In the genomic region with DNA sequence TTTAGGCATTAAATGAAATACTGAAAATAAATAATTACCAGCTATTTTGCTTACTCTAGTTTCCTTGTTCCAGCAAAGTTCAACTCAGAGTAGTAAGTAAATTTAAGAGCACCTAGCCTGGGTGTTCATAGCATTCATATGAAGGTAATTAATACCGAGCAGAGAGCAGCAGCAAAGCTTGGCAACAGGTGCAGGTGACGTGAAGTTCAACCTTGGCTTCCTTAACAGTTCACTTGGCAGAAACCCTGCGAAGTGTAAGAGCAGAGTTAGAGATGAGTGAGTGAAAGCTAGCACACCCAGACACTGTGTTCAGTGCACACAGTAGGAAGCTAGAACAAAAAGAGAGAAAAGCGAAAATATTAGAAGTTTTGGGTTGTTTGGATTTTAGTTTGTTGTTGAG, we compare ENCODE assay signal across 30 mouse cellular contexts. TPM values are rescaled to one million over a fixed set of nuclear protein-coding genes. Genes with fewer than 3 reads are reported as not detected.
DNase-seq lines count a peak whose midpoint lies in the region; TF ChIP-seq lines count a peak whose summit lies in the region.
"Had no signal": no experiment of that assay in that cellular context is flagged by ENCODE, and none has a peak within 500 bp of the region (broad histone marks: within the 10 kb centered on the region; RNA-seq: fewer than 3 reads in every experiment).

No protein-coding gene starts in this region.

- no peaks in the 10 kb centered on the region for H3K27me3 ChIP-seq in thymus, adult 2 months (ENCODE audit: control insufficient read depth, insufficient read depth, low read length)
- H3K27me3 ChIP-seq: hindbrain, embryonic 15.5 days; limb, embryonic 13.5 days; liver, embryonic 12.5 days; megakaryocyte, embryonic 14.5 days; midbrain, embryonic 12.5 days; neural tube, embryonic 12.5 days; Patski had no signal

- no peak overlapping the region for H3K4me3 ChIP-seq in thymus, adult 2 months (ENCODE audit: control insufficient read depth, insufficient read depth, low read length)
- H3K4me3 ChIP-seq: erythroblast, embryonic 14.5 days; hindbrain, embryonic 10.5 days; hindbrain, embryonic 15.5 days; limb, embryonic 13.5 days; liver, embryonic 12.5 days; megakaryocyte, embryonic 14.5 days; midbrain, embryonic 12.5 days; myocyte; neural tube, embryonic 12.5 days had no signal

- no peak for TF ChIP-seq CTCF in thymus, adult 2 months (IDR thresholded peaks at IDR 0.05; ENCODE audit: borderline replicate concordance, control insufficient read depth, extremely low read depth, insufficient read depth, low read length, poor library complexity)

- no peak overlapping the region for H3K27ac ChIP-seq in thymus, adult 2 months (ENCODE audit: control insufficient read depth, insufficient read depth, low read length)
- H3K27ac ChIP-seq: hindbrain, embryonic 10.5 days; hindbrain, embryonic 15.5 days; kidney, postnatal 0 days; limb, embryonic 13.5 days; liver, embryonic 12.5 days; midbrain, embryonic 12.5 days; neural tube, embryonic 12.5 days had no signal

- H3K4me1 ChIP-seq in thymus, adult 2 months (replicated peaks; ENCODE audit: control insufficient read depth, insufficient read depth, low read length): no peaks in the 10 kb centered on the region
- H3K4me1 ChIP-seq: hindbrain, embryonic 15.5 days; limb, embryonic 13.5 days; liver, embryonic 12.5 days had no signal

- DNase-seq in adrenal gland, postnatal 14 days: peak; percentile 9
- no peak for DNase-seq in adrenal gland, adult 8-10 months
- peak; percentile 14 to 36 for DNase-seq in kidney, adult 8-10 months
- no peak for DNase-seq in kidney, postnatal 4 days
- peak; percentile 51 for DNase-seq in A20 (ENCODE audit: low read depth, low spot score)
- peak; percentile 24 for DNase-seq in gastrocnemius, postnatal 25 days
- DNase-seq in thymus, adult 2 months: no peak
- DNase-seq: cerebellum, adult 2 months; cerebellum, postnatal 14 days; lung, adult 18-20 months; lung, postnatal 4 days; right cerebral cortex, adult 18-20 months; right cerebral cortex, postnatal 4 days; thymus, postnatal 25 days had no signal

- TF ChIP-seq POLR2A in thymus, adult 2 months (IDR thresholded peaks at IDR 0.05; ENCODE audit: control insufficient read depth, extremely low read depth, insufficient read depth, low read length, poor library complexity): no peak

- no peaks in the 10 kb centered on the region; the same call in 1 of the 2 replicates for H3K36me3 ChIP-seq in thymus, adult 2 months (ENCODE audit: control insufficient read depth, insufficient read depth, low read length)
- H3K36me3 ChIP-seq: hindbrain, embryonic 15.5 days; midbrain, embryonic 12.5 days had no signal

- whole genome bisulfite sequencing in thymus, adult 2 months: 96% methylated on average over 4 of the region's 4 CpGs

RNA-seq across cellular contexts. Expression of a gene that starts 47.9 kb away (rescaled TPM):
- 0.08 TPM in 1 of 2 replicates, not detected in the other for total RNA-seq in adrenal gland, postnatal 14 days (2021)
- not detected for total RNA-seq in adrenal gland, adult 8-10 months (2022)
- total RNA-seq in gastrocnemius, postnatal 25 days (2021): not detected
- 0.43 and 0.60 TPM in 2 replicates for polyA plus RNA-seq in thymus, adult 2 months (2012; rRNA removed)
- total RNA-seq: MEL had no signal
- polyA plus RNA-seq: erythroblast, embryonic 14.5 days; forebrain, embryonic 11.5 days; heart, embryonic 14.5 days; inflammation-experienced regulatory T-cells, adult 6 months; lung, postnatal 0 days; myocyte had no signal

Comparison
In these comparisons a context has a peak if more than half of its experiments do, and no peak if none do; other contexts are left out.
1. DNase-seq: peak in adrenal gland, postnatal 14 days (single experiment), kidney, adult 8-10 months (2 of 2), A20 (single experiment) and gastrocnemius, postnatal 25 days (single experiment); none in adrenal gland, adult 8-10 months (single experiment), kidney, postnatal 4 days (0 of 2) and thymus, adult 2 months (single experiment).